Mouse (Mus musculus) spleen, adult 18-20 months (tissue): ENCODE data around the gene Golph3l.
"Not testable (repeated sequence)": the region's sequence is repeated elsewhere in the genome, so short reads cannot be mapped to it uniquely, and the experiment has no call there.

Source experiments
- DNase-seq, 2 experiments: peaks; one replicate each; pipeline ENCODE4 v3.0.0; 2022; ENCODE audit warnings: mixed read lengths in 2 of 2

Gene Golph3l

GRCm38 (mm10) chr3:95624628-95625503, 36.1 kb downstream of the Golph3l start, which contains the start of gene Ensa:
Ensa (plus strand) TSS chr3:95624993.
- DNase-seq: peak; percentile 89 to 94

GRCm38 (mm10) chr3:95627763-95628162, 39.0 kb downstream of the Golph3l start:
- no peak for DNase-seq

GRCm38 (mm10) chr3:95629755-95630154, 41.0 kb downstream of the Golph3l start:
- no peak for DNase-seq

DNA sequence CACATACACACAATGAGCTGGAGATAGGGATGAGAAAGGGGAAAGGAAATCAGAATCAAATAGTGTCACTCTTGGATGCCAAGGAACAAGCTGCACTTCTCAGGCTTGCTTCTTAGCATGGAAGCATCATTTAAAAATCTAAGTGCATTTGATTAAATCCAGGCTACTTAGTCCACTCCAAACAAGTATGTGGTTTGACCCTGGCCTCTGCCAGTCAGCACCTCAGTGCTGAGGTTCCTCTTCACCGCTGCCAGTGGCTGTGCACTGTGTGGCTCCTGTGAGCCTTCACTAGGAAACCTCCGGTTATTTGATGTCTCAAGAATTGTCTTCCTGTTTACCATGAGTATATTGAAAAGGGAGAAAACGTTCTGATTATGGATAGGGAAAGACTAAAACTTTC, 42.1 kb downstream of the Golph3l start:
- DNase-seq: no peak

DNA sequence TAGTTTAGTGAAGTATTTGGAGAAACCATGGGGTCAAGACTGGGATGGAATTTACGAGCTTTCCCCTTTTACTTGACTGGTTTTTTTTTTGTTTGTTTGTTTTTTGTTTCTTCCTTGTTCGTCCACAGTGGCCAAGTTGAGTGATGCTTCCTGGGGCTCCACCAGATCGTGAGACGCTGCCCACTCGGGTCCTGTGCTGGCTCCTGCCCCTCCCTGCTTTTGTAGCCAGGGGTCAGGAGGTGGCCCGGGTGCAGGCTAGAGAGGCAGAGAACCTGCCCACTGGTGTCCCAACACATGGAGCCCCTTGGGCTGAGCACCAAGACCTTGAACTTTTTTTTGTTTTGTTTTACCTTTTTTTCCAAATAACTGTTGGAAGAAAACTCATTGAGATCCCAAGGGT, 42.6 kb downstream of the Golph3l start:
- DNase-seq: no peak

GRCm38 (mm10) chr3:95632648-95633588, 44.2 kb downstream of the Golph3l start:
- no peak for DNase-seq

- DNase-seq: no peak
These were observed 46.9 kb downstream of the Golph3l start for GRCm38 (mm10) chr3:95635636-95636035.

DNA sequence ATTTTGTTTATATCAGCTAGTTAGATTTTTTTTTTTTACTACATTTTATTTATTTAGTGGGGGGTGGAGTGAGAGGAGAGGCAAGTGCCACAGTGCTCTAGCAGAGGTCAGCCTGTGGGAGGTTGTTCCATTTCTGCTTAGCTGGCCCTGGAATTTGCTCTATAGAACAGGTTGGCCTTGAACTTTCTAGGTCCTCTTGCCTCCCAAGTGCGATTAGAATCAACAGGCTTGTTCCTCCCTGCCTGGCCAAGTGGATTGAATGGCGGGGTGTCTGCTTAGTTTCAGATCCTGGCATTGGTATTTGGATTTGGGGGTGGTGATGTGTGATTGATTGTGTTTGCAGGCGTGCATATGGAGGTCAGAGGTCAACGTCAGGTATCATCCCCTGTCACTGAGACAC, 47.3 kb downstream of the Golph3l start:
- DNase-seq: no peak

- no peak for DNase-seq
These were observed 51.0 kb downstream of the Golph3l start for GRCm38 (mm10) chr3:95639694-95640093.

- DNase-seq: no peak
These were observed 54.4 kb downstream of the Golph3l start for GRCm38 (mm10) chr3:95643097-95643496.

DNA sequence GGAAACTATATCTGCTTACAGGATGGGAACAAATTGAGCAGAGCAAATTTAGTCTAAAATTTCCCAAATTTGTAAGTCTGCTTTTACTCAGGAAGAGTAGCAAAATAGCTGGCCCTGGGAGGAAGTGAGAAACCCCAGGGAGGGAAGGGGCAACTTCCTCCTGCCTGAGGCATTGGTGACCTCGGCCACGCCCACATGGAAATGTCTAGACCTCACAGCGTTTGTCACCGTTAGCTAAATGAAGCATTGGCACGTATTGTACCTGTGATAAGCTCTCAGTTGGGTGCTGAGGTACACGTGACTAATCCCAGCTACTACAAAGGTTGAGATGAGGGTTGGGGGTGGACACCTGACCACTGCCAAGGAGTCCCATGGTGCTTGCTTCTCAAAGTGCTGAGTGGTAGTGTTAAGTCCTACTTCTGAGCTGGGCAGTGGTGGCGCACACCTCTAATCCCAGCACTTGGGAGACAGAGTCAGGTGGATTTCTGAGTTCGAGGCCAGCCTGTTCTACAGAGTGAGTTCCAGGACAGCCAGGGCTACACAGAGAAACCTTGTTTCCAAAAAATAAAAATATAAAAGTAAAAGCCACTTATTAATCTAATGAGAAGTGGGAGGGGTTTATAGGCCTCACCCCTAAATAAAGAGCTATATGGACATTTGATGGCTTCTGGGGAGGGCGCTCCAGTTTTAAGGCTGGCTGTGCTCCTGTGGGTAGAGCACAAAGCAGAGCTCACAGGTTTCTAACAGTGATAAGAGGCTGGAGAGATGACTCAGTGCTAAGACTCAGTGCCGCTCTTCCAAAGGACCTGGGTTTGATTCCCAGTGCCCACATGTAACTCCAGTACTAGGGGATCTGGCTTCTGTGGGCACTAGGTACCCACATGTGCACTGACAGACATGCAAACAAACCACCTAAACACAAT, 56.8 kb downstream of the Golph3l start:
- peak; percentile 73 to 75 for DNase-seq

DNA sequence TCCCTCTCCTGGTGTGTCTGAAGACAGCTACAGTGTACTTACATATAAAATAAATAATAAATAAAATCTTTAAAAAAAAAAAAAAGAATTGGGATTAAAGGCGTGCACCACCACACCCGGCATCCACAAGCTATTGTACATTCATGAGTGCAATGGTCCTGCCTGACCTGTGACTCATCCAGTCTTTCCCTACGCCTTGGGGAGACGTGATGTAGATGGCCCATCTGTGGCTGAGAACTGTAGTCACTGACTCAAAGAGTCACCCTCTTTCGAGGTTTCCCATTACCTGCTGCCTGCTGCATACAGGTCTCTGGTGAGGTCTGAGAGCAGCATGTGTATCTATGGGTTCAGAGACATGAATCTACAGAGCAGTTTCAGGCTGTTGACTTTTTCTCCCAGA, 59.3 kb downstream of the Golph3l start:
- no peak for DNase-seq

- peak in 1 of 2 experiments; percentile 21 for DNase-seq
These were observed 61.7 kb downstream of the Golph3l start for GRCm38 (mm10) chr3:95650276-95651032.

DNA sequence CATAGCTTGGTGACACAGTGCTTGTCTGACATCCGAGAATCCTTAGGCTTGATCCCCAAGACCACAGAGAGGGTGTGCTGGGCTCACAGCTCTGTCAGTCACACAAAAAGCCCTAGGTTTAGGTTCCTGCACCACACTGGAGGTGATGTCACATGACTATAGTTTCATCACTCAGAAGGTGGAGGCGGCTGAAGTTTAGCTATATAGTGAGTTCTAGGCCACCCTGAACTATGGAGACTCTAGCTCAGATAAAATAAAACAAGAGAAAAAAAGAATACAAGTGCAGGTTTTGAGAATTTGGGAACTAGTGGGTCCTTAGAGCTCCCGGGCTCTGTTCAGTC, 62.3 kb downstream of the Golph3l start:
- DNase-seq: no peak

- no peak for DNase-seq
These were observed 62.9 kb downstream of the Golph3l start for GRCm38 (mm10) chr3:95651391-95652203.

GRCm38 (mm10) chr3:95652204-95652811, 63.6 kb downstream of the Golph3l start:
- peak; percentile 59 to 71 for DNase-seq

DNA sequence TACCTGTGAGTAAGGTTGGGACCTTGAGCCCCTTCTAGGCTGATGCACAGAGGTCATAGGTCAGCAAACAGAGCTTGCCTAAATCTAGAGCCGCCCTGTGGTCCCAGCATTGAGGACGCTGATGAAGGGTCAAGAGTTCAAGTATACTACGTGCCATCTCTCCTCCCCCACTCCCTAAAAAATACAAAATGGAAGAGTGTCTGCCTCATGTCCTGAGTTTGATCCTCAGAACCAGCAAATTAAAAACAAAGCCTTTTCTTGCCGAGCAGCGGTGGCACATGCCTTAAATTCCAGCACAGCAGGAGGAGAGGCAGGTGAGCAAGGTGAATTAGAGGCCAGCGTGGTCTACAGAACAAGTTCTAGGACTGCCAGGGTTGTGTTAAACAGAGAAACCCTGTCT, 64.1 kb downstream of the Golph3l start:
- DNase-seq: no peak

DNA sequence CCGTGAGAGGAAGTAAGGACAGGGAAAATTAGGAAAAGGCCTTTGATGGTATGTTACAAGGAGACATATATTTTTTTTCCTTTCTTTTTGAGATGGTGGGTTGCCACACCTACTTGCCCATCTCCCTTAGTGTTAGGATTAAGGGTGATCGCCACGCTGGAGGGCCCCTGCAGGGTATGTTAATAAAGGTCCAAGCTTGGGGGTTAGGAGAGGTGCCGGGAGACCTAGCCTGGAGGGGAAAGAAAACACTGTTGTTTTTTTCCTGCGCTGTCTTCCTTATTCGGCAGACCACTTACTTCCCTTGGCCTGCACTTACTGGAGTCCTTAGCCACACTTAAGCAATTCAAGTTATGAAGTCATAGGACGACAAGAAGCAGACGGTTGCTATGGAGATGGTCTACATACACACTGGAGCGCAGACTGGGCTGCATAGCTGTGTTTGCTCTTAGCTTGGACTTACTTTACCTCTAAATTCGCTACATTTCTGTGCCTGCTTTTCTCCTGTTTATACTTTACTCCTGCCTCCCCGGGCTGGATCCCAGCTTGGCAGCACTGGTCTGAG, 64.8 kb downstream of the Golph3l start:
- DNase-seq: no peak

DNA sequence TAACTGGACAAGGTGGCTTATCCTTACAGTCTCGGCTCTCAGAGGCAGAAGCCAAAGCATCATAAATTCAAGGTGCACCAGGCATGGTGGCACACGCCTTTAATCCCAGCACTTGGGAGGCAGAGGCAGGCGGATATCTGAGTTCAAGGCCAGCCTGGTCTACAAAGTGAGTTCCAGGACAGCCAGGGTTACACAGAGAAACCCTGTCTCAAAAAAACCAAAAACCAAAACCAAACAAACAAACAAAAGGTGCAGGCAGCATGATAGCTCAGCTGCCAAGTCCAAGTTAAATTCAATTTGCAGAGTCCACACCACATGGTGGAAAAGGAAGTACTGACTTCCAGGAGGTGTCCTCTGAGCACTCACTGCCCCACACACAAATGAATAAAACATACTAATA, 65.6 kb downstream of the Golph3l start:
- DNase-seq: not testable (repeated sequence)

- no peak for DNase-seq
These were observed 66.7 kb downstream of the Golph3l start for GRCm38 (mm10) chr3:95655437-95655836.
